Mouse (Mus musculus): ENCODE measurements at regions not wholly inside any gene's neighbourhood (a gene's known extent, or its start where the extent isn't known, plus 50 kb on each side); places are given as distances from the start of the nearest gene placed in this dataset.
"Not testable (repeated sequence)": the region's sequence is repeated elsewhere in the genome, so short reads cannot be mapped to it uniquely, and the experiment has no call there.

GRCm38 (mm10) chr16:12730167-12730730 lies 379.2 kb upstream of the Ercc4 start:
- 73% methylated on average over 2 of the region's 2 CpGs for WGBS

GRCm38 (mm10) chr16:12731588-12731987 lies 377.9 kb upstream of the Ercc4 start:
- no peak for ATAC-seq (ENCODE audit: low FRiP score, low TSS enrichment)
- H3K4me2 ChIP-seq (ENCODE audit: low read length) = no peak overlapping the region
- no peak overlapping the region for H3K27ac ChIP-seq (replicated peaks; ENCODE audit: low read depth, low read length)
- H3K9me3 ChIP-seq (ENCODE audit: control insufficient read depth, low read length) = no peaks in the 10 kb centered on the region; the same call in 1 of the 2 replicates
- no peak overlapping the region for H3K4me3 ChIP-seq (replicated peaks; ENCODE audit: low read depth, low read length)
- H3K9ac ChIP-seq (replicated peaks; ENCODE audit: low read length) = no peak overlapping the region
- no peaks in the 10 kb centered on the region for H3K27me3 ChIP-seq (ENCODE audit: control insufficient read depth, insufficient read depth, low read length)
- H3K36me3 ChIP-seq (ENCODE audit: control insufficient read depth, insufficient read depth, low read length) = no peaks in the 10 kb centered on the region
- no peaks in the 10 kb centered on the region for H3K4me1 ChIP-seq (ENCODE audit: control insufficient read depth, insufficient read depth, low read length)
- DNase-seq = no peak
- WGBS = 92% methylated on average over 2 of the region's 2 CpGs

More at GRCm38 (mm10) chr16:12730167-12730730, 379.2 kb upstream of the Ercc4 start:
- not testable (repeated sequence) for H3K4me2 ChIP-seq (ENCODE audit: low read length); ATAC-seq (ENCODE audit: low FRiP score, low TSS enrichment); H3K36me3 ChIP-seq (ENCODE audit: control insufficient read depth, insufficient read depth, low read length); H3K4me3 ChIP-seq (replicated peaks; ENCODE audit: low read depth, low read length); H3K27ac ChIP-seq (replicated peaks; ENCODE audit: low read depth, low read length); H3K27me3 ChIP-seq (ENCODE audit: control insufficient read depth, insufficient read depth, low read length); DNase-seq; H3K9ac ChIP-seq (replicated peaks; ENCODE audit: low read length); H3K9me3 ChIP-seq (ENCODE audit: control insufficient read depth, low read length); H3K4me1 ChIP-seq (ENCODE audit: control insufficient read depth, insufficient read depth, low read length)

- H3K36me3 ChIP-seq (ENCODE audit: control insufficient read depth, insufficient read depth, low read length) = no peaks in the 10 kb centered on the region
- H3K4me2 ChIP-seq (ENCODE audit: low read length) = no peak overlapping the region
- H3K27me3 ChIP-seq (ENCODE audit: control insufficient read depth, insufficient read depth, low read length) = no peaks in the 10 kb centered on the region
- H3K4me3 ChIP-seq (replicated peaks; ENCODE audit: low read depth, low read length) = no peak overlapping the region
- DNase-seq (no peak), ATAC-seq (ENCODE audit: low FRiP score, low TSS enrichment) (no peak)
- H3K4me1 ChIP-seq (ENCODE audit: control insufficient read depth, insufficient read depth, low read length) = no peaks in the 10 kb centered on the region
- H3K27ac ChIP-seq (replicated peaks; ENCODE audit: low read depth, low read length) = no peak overlapping the region
- no peak overlapping the region for H3K9ac ChIP-seq (replicated peaks; ENCODE audit: low read length)
- no peaks in the 10 kb centered on the region for H3K9me3 ChIP-seq (ENCODE audit: control insufficient read depth, low read length)
Observed at GRCm38 (mm10) chr16:12742472-12742871, 367.0 kb upstream of the Ercc4 start.

GRCm38 (mm10) chr16:12753181-12753580 lies 356.3 kb upstream of the Ercc4 start:
- no peaks in the 10 kb centered on the region for H3K27me3 ChIP-seq (ENCODE audit: control insufficient read depth, insufficient read depth, low read length)
- WGBS = 94% methylated on average over 3 of the region's 3 CpGs
- H3K4me1 ChIP-seq (ENCODE audit: control insufficient read depth, insufficient read depth, low read length) = no peaks in the 10 kb centered on the region
- no peak overlapping the region for H3K9ac ChIP-seq (replicated peaks; ENCODE audit: low read length)
- no peak overlapping the region for H3K4me3 ChIP-seq (replicated peaks; ENCODE audit: low read depth, low read length)
- no peaks in the 10 kb centered on the region for H3K9me3 ChIP-seq (ENCODE audit: control insufficient read depth, low read length)
- H3K27ac ChIP-seq (replicated peaks; ENCODE audit: low read depth, low read length) = no peak overlapping the region
- H3K4me2 ChIP-seq (ENCODE audit: low read length) = no peak overlapping the region
- DNase-seq (no peak), ATAC-seq (ENCODE audit: low FRiP score, low TSS enrichment) (no peak)
- no peaks in the 10 kb centered on the region for H3K36me3 ChIP-seq (ENCODE audit: control insufficient read depth, insufficient read depth, low read length)

GRCm38 (mm10) chr16:12754361-12754760 lies 355.1 kb upstream of the Ercc4 start:
- Histone ChIP-seq H3K4me2 (ENCODE audit: low read length) (no peak overlapping the region), H3K27ac (replicated peaks; ENCODE audit: low read depth, low read length) (no peak overlapping the region), H3K4me3 (replicated peaks; ENCODE audit: low read depth, low read length) (no peak overlapping the region), H3K9me3 (ENCODE audit: control insufficient read depth, low read length) (no peaks in the 10 kb centered on the region), H3K4me1 (ENCODE audit: control insufficient read depth, insufficient read depth, low read length) (no peaks in the 10 kb centered on the region), H3K36me3 (ENCODE audit: control insufficient read depth, insufficient read depth, low read length) (no peaks in the 10 kb centered on the region), H3K9ac (replicated peaks; ENCODE audit: low read length) (no peak overlapping the region), H3K27me3 (ENCODE audit: control insufficient read depth, insufficient read depth, low read length) (no peaks in the 10 kb centered on the region)
- DNase-seq = no peak
- no peak for ATAC-seq (ENCODE audit: low FRiP score, low TSS enrichment)

- Histone ChIP-seq H3K27me3 (ENCODE audit: control insufficient read depth, insufficient read depth, low read length) (no peaks in the 10 kb centered on the region), H3K4me2 (ENCODE audit: low read length) (no peak overlapping the region), H3K27ac (replicated peaks; ENCODE audit: low read depth, low read length) (no peak overlapping the region), H3K4me3 (replicated peaks; ENCODE audit: low read depth, low read length) (no peak overlapping the region), H3K9me3 (ENCODE audit: control insufficient read depth, low read length) (no peaks in the 10 kb centered on the region), H3K4me1 (ENCODE audit: control insufficient read depth, insufficient read depth, low read length) (no peaks in the 10 kb centered on the region), H3K36me3 (ENCODE audit: control insufficient read depth, insufficient read depth, low read length) (no peaks in the 10 kb centered on the region), H3K9ac (replicated peaks; ENCODE audit: low read length) (no peak overlapping the region)
- ATAC-seq (ENCODE audit: low FRiP score, low TSS enrichment) = no peak
- 92% methylated on average over 4 of the region's 4 CpGs for WGBS
- no peak for DNase-seq
Observed at GRCm38 (mm10) chr16:12758594-12758993, 350.9 kb upstream of the Ercc4 start.

GRCm38 (mm10) chr16:12764166-12764565 lies 345.3 kb upstream of the Ercc4 start:
- H3K4me1 ChIP-seq (ENCODE audit: control insufficient read depth, insufficient read depth, low read length) = no peaks in the 10 kb centered on the region
- 100% methylated on average over 1 of the region's 1 CpGs for WGBS
- no peak overlapping the region for H3K4me2 ChIP-seq (ENCODE audit: low read length)
- no peak overlapping the region for H3K9ac ChIP-seq (replicated peaks; ENCODE audit: low read length)
- no peaks in the 10 kb centered on the region for H3K9me3 ChIP-seq (ENCODE audit: control insufficient read depth, low read length)
- no peaks in the 10 kb centered on the region for H3K36me3 ChIP-seq (ENCODE audit: control insufficient read depth, insufficient read depth, low read length)
- no peak for ATAC-seq (ENCODE audit: low FRiP score, low TSS enrichment)
- no peak overlapping the region for H3K4me3 ChIP-seq (replicated peaks; ENCODE audit: low read depth, low read length)
- no peak for DNase-seq
- H3K27ac ChIP-seq (replicated peaks; ENCODE audit: low read depth, low read length) = no peak overlapping the region
- H3K27me3 ChIP-seq (ENCODE audit: control insufficient read depth, insufficient read depth, low read length) = no peaks in the 10 kb centered on the region

- no peak for DNase-seq
- H3K4me1 ChIP-seq (ENCODE audit: control insufficient read depth, insufficient read depth, low read length) = no peaks in the 10 kb centered on the region
- no peak overlapping the region for H3K4me3 ChIP-seq (replicated peaks; ENCODE audit: low read depth, low read length)
- H3K4me2 ChIP-seq (ENCODE audit: low read length) = no peak overlapping the region
- H3K27ac ChIP-seq (replicated peaks; ENCODE audit: low read depth, low read length) = no peak overlapping the region
- H3K9me3 ChIP-seq (ENCODE audit: control insufficient read depth, low read length) = no peaks in the 10 kb centered on the region
- H3K9ac ChIP-seq (replicated peaks; ENCODE audit: low read length) = no peak overlapping the region
- WGBS = 90% methylated on average over 1 of the region's 1 CpGs
- ATAC-seq (ENCODE audit: low FRiP score, low TSS enrichment) = no peak
- H3K27me3 ChIP-seq (ENCODE audit: control insufficient read depth, insufficient read depth, low read length) = no peaks in the 10 kb centered on the region
- H3K36me3 ChIP-seq (ENCODE audit: control insufficient read depth, insufficient read depth, low read length) = no peaks in the 10 kb centered on the region
Observed at GRCm38 (mm10) chr16:12764608-12765007, 344.9 kb upstream of the Ercc4 start.

- H3K9me3 ChIP-seq (ENCODE audit: control insufficient read depth, low read length) = no peaks in the 10 kb centered on the region
- H3K36me3 ChIP-seq (ENCODE audit: control insufficient read depth, insufficient read depth, low read length) = no peaks in the 10 kb centered on the region
- H3K4me2 ChIP-seq (ENCODE audit: low read length) = no peak overlapping the region
- no peak for DNase-seq
- 90% methylated on average over 7 of the region's 7 CpGs for WGBS
- no peak overlapping the region for H3K9ac ChIP-seq (replicated peaks; ENCODE audit: low read length)
- no peaks in the 10 kb centered on the region for H3K27me3 ChIP-seq (ENCODE audit: control insufficient read depth, insufficient read depth, low read length)
- no peak overlapping the region for H3K27ac ChIP-seq (replicated peaks; ENCODE audit: low read depth, low read length)
- no peaks in the 10 kb centered on the region for H3K4me1 ChIP-seq (ENCODE audit: control insufficient read depth, insufficient read depth, low read length)
- no peak overlapping the region for H3K4me3 ChIP-seq (replicated peaks; ENCODE audit: low read depth, low read length)
- ATAC-seq (ENCODE audit: low FRiP score, low TSS enrichment) = no peak
Observed at GRCm38 (mm10) chr16:12766846-12767245, 342.6 kb upstream of the Ercc4 start.

Measured in midbrain, embryonic 14.5 days (tissue).